In the genomic region with DNA sequence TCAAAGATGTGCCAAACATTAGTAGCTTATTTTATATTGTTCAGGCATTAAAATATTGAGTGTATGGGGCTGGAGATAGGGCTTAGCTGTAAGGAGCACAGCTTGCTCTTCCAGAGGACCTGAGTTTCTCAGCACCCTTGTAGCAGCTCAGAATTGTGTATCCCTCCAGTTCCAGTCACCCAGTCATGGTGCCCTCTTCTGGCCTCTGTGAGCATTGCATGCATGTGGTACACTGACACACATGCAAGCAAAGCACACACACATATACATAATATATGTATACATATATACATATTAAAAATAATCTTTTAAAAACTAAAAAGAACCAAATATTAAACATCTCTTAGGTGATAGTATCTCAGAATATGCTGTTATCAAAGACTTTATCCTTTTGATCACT, we compare ENCODE assay signal across 8 mouse cellular contexts. TPM values are rescaled to one million over a fixed set of nuclear protein-coding genes. Genes with fewer than 3 reads are reported as not detected.
DNase-seq lines count a peak whose midpoint lies in the region; ATAC-seq and TF ChIP-seq lines count a peak whose summit lies in the region.

No protein-coding gene starts in this region.

- peak; percentile 49 to 55 for DNase-seq in left cerebral cortex, postnatal 14 days (ENCODE audit: low spot score in 2 of 2)
- no peak for DNase-seq in left cerebral cortex, adult 11 months (ENCODE audit: low spot score)
- peak; percentile 46 for DNase-seq in MEL-GATA-1-ER (ENCODE audit: extremely low read depth, low read depth)
- DNase-seq in cerebellum, adult 8-10 months, result peak; percentile 36
- DNase-seq in gastrocnemius, postnatal 36 days, result peak; percentile 43 to 51
- DNase-seq in liver, postnatal 0 days, result peak; percentile 78
- peak; percentile 60 to 83 for DNase-seq in spleen, postnatal 10 days (ENCODE audit: low spot score in 2 of 2)
- no peak for DNase-seq in right cerebral cortex, postnatal 36 days (ENCODE audit: low spot score in 2 of 2)

- no peak overlapping the region for H3K27ac ChIP-seq in liver, postnatal 0 days (ENCODE audit: low read depth)

- TF ChIP-seq EP300 in liver, postnatal 0 days (IDR thresholded peaks at IDR 0.05; ENCODE audit: low read depth), result no peak

- H3K4me2 ChIP-seq in liver, postnatal 0 days (ENCODE audit: low read depth, low read length), result no peak overlapping the region

- ATAC-seq in liver, postnatal 0 days, result no peak

- H3K4me1 ChIP-seq in liver, postnatal 0 days (ENCODE audit: insufficient read depth), result no peaks in the 10 kb centered on the region

- H3K4me3 ChIP-seq in liver, postnatal 0 days (ENCODE audit: low read depth, low read length), result no peak overlapping the region

- no peaks in the 10 kb centered on the region for H3K9me3 ChIP-seq in liver, postnatal 0 days (ENCODE audit: low read length)

- intact Hi-C loops in left cerebral cortex, postnatal 14 days (cut with DNase I), result no loop called here
- intact Hi-C loops in gastrocnemius, postnatal 36 days (cut with DNase I), result loop anchor here (10.0 kb wide), 1 partner anchor 162 kb away; a partner anchor contains a TSS

- peaks cover 55% of the 10 kb centered on the region for H3K36me3 ChIP-seq in liver, postnatal 0 days (replicated peaks; ENCODE audit: insufficient read depth, low read length)

- no peak overlapping the region for H3K9ac ChIP-seq in liver, postnatal 0 days (replicated peaks)

- no peaks in the 10 kb centered on the region for H3K27me3 ChIP-seq in liver, postnatal 0 days (ENCODE audit: insufficient read depth, low read length)

- peak; percentile 86 for TF ChIP-seq CTCF in liver, postnatal 0 days (IDR thresholded peaks at IDR 0.05; ENCODE audit: low read depth)

RNA-seq across cellular contexts. Expression of a gene that starts 35.9 kb away (rescaled TPM):
- total RNA-seq in left cerebral cortex, postnatal 14 days (2021), result 100 to 1,000 TPM; 127 to 150 TPM
- total RNA-seq in gastrocnemius, postnatal 36 days (2021), result 100 to 1,000 TPM; 102 to 120 TPM
- polyA plus RNA-seq in liver, postnatal 0 days (2015; fragmentation: Nextera tagmentation; extraction: Ambion mirVana), result 18.5 and 19.6 TPM in 2 replicates

Comparison
In these comparisons a context has a peak if more than half of its experiments do, and no peak if none do; other contexts are left out.
1. DNase-seq: peak in left cerebral cortex, postnatal 14 days (2 of 2), MEL-GATA-1-ER (single experiment), cerebellum, adult 8-10 months (single experiment), gastrocnemius, postnatal 36 days (2 of 2), liver, postnatal 0 days (single experiment) and spleen, postnatal 10 days (2 of 2); none in left cerebral cortex, adult 11 months (single experiment) and right cerebral cortex, postnatal 36 days (0 of 2).